Mouse (Mus musculus) ES-Bruce4 (cell line): ENCODE measurements around the gene Mettl24.

Experiments used
- CTCF ChIP-seq: IDR thresholded peaks from one replicate; pipeline ENCODE4 v1.8.1; 2011; ENCODE audit warnings: low read depth, low read length
- EP300 ChIP-seq: IDR thresholded peaks from 2 replicates; pipeline ENCODE4 v1.6.1; 2011; ENCODE audit warnings: low read depth, low read length; ENCODE audit not compliant: insufficient read depth

DNA sequence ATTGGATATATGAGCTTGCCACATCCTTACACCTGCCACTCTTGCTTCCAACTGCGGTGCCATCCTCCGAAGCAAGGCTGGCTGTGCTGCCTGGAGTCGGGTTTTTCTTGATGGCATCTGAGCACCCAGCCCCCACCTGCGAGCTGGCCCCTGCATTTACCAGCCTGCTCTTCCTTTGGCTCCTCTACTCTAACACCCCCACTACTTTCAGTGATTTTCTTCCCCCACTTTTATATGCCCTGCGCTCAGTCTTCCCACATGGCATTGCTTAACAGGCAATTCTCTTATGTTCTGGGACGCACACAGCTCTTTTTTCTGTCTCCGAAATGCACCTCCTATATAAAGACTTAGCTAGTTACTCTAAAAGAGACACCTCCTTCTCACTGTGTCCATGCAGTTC lies 1.2 kb downstream of the Mettl24 start:
- TF ChIP-seq CTCF (no peak), EP300 (no peak)
